Mouse (Mus musculus) spleen, adult 2 months (tissue): Measurements from ENCODE around the gene Ptgis.

Experiments used
- CTCF ChIP-seq: fragments of 200-500 bp; IDR thresholded peaks from 2 replicates; pipeline ENCODE4 v1.5.1; 2011; ENCODE audit warnings: mild to moderate bottlenecking, inconsistent platforms; ENCODE audit not compliant: insufficient read depth, insufficient read length, insufficient replicate concordance; ENCODE audit errors: extremely low read depth
- POLR2A ChIP-seq: fragments of 200-500 bp; IDR thresholded peaks from 2 replicates; pipeline ENCODE4 v1.6.1; 2011; ENCODE audit warnings: low read depth, low read length, inconsistent platforms

DNA sequence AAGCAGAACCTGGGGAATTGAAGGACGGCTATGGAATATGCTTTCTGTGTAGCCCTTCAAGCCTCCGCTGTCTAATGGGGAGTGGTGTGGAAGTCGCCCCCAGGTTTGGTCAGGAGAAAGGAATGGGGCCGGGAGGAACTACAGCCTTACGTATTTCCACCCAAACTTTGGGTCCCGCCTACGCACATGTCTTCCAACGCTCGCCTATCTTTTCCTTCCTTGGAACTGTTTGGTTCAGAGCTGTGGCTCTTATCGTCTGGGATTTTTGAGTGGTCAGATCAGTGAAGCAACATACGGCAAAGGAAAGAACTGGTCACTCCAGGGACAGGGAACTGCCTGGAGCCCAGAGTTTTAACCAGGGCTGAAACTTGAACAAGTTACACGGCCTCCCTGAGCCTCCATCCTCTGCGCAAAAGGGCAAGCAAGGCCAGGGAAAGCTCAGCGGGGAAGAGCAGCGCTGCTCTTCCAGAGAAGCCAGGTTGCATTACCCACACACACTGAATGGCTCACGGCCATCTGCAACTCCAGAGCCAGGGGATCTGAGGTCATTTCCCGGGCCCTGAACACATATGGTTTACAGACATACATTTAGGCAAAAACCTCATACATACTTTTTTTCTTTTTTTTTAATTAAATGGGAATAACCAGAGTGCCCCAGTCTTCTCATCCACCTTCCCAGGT is 4.9 kb downstream of the Ptgis start:
- TF ChIP-seq POLR2A (no peak), CTCF (no peak)
